In the genomic region with DNA sequence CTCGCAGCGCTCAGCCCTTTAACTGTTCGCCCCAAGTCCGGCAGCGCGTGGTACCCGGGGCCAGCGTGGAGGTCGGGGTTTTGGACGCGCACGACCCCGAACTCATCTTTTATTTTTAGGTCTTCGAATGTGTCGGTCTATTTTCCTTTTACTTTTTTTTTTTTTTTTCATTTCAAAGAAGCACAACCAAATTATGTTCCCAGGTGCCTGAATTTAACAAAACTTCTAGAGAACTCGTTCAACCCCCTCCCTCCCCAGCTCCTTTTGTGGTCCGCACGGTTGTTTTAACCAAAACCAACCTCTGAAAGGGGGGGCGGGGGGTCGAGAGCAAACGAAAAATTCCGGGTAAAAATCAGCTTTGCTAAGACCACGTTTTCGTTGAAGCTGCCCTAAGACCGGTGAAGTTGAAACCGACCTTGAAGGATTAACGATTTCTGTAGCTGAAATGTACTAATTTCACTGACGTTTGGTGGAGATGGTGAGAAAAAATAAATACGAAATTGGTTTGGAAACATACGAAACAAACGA, we compare ENCODE assay signal across 8 mouse cellular contexts. TPM values are rescaled to one million over a fixed set of nuclear protein-coding genes. Genes with fewer than 3 reads are reported as not detected.
DNase-seq lines count a peak whose midpoint lies in the region; ATAC-seq and TF ChIP-seq lines count a peak whose summit lies in the region.

No protein-coding gene starts in this region.

- peak; percentile 16; the same call in 1 of the 2 replicates for TF ChIP-seq EP300 in liver, postnatal 0 days (IDR thresholded peaks at IDR 0.05; ENCODE audit: low read depth)

- H3K9ac ChIP-seq in kidney, embryonic 16.5 days (replicated peaks; ENCODE audit: low read length): no peak overlapping the region
- peak overlapping the region; percentile 67 for H3K9ac ChIP-seq in heart, embryonic 14.5 days (ENCODE audit: low read length)
- H3K9ac ChIP-seq in liver, postnatal 0 days (replicated peaks): peak overlapping the region; percentile 78

- H3K4me1 ChIP-seq in kidney, embryonic 16.5 days (ENCODE audit: insufficient read depth, low read length): peaks cover 3% of the 10 kb centered on the region; the same call in 1 of the 2 replicates
- H3K4me1 ChIP-seq in heart, embryonic 14.5 days (ENCODE audit: control insufficient read depth in 2 of 2, insufficient read depth in 2 of 2, low read length in 2 of 2): peaks cover 2 to 4% of the 10 kb centered on the region in 2 experiments; a peak in 2 of 4 replicates
- peaks cover 10% of the 10 kb centered on the region; the same call in 1 of the 2 replicates for H3K4me1 ChIP-seq in liver, postnatal 0 days (ENCODE audit: insufficient read depth)

- H3K9me3 ChIP-seq in kidney, embryonic 16.5 days (ENCODE audit: low read length): no peaks in the 10 kb centered on the region
- no peaks in the 10 kb centered on the region for H3K9me3 ChIP-seq in heart, embryonic 14.5 days (ENCODE audit: control insufficient read depth, low read length)
- H3K9me3 ChIP-seq in liver, postnatal 0 days (ENCODE audit: low read length): no peaks in the 10 kb centered on the region

- H3K27ac ChIP-seq in kidney, embryonic 16.5 days (ENCODE audit: low read length): no peak overlapping the region
- no peak overlapping the region for H3K27ac ChIP-seq in heart, embryonic 14.5 days (replicated peaks in 1 of 2; ENCODE audit: control insufficient read depth in 1 of 2, insufficient read depth in 1 of 2, low read depth in 2 of 2, low read length in 2 of 2)
- H3K27ac ChIP-seq in liver, postnatal 0 days (ENCODE audit: low read depth): peak overlapping the region; percentile 98

- H3K27me3 ChIP-seq in kidney, embryonic 16.5 days (ENCODE audit: insufficient read depth, low read length): peaks cover 22% of the 10 kb centered on the region
- H3K27me3 ChIP-seq in heart, embryonic 14.5 days (ENCODE audit: control insufficient read depth, insufficient read depth, low read length): no peaks in the 10 kb centered on the region
- no peaks in the 10 kb centered on the region for H3K27me3 ChIP-seq in liver, postnatal 0 days (ENCODE audit: insufficient read depth, low read length)

- peak overlapping the region; percentile 61 for H3K4me3 ChIP-seq in kidney, embryonic 16.5 days (ENCODE audit: low read length)
- peak overlapping the region; percentile 46 to 75 for H3K4me3 ChIP-seq in heart, embryonic 14.5 days (ENCODE audit: control insufficient read depth in 1 of 2, insufficient read depth in 1 of 2, low read depth in 1 of 2, low read length in 2 of 2)
- H3K4me3 ChIP-seq in liver, postnatal 0 days (ENCODE audit: low read depth, low read length): peak overlapping the region; percentile 78

- DNase-seq in kidney, adult 8-10 months: no peak
- peak; percentile 68 for DNase-seq in adipocyte (ENCODE audit: low spot score)
- peak; percentile 44 for DNase-seq in liver, postnatal 0 days
- no peak for DNase-seq in layer of hippocampus, postnatal 10 days (ENCODE audit: low spot score in 2 of 2)
- DNase-seq in ovary, postnatal 14 days (ENCODE audit: low spot score): no peak

- no peak for ATAC-seq in kidney, embryonic 16.5 days (ENCODE audit: low FRiP score, low TSS enrichment)
- ATAC-seq in heart, embryonic 14.5 days (ENCODE audit: insufficient number of reproducible peaks, insufficient read depth, low FRiP score, low read depth): no peak
- no peak for ATAC-seq in liver, postnatal 0 days
- no peak for ATAC-seq in megakaryocyte progenitor cell, adult 5-6 weeks (replicated peaks; ENCODE audit: poor library complexity)

- no peak for TF ChIP-seq CTCF in liver, postnatal 0 days (IDR thresholded peaks at IDR 0.05; ENCODE audit: low read depth)

- H3K36me3 ChIP-seq in kidney, embryonic 16.5 days (ENCODE audit: insufficient read depth, low read length): no peaks in the 10 kb centered on the region
- no peaks in the 10 kb centered on the region for H3K36me3 ChIP-seq in heart, embryonic 14.5 days (ENCODE audit: control insufficient read depth, insufficient read depth, low read length)
- no peaks in the 10 kb centered on the region for H3K36me3 ChIP-seq in liver, postnatal 0 days (replicated peaks; ENCODE audit: insufficient read depth, low read length)

- H3K4me2 ChIP-seq in kidney, embryonic 16.5 days (replicated peaks; ENCODE audit: low read depth, low read length): peak overlapping the region; percentile 83
- peak overlapping the region; percentile 82 for H3K4me2 ChIP-seq in heart, embryonic 14.5 days (ENCODE audit: low read length)
- peak overlapping the region; percentile 88 for H3K4me2 ChIP-seq in liver, postnatal 0 days (ENCODE audit: low read depth, low read length)

- under 1% methylated on average over 31 of the region's 31 CpGs for WGBS in kidney, embryonic 16.5 days
- under 1% methylated on average over 31 of the region's 31 CpGs for whole genome bisulfite sequencing in heart, embryonic 14.5 days
- under 1% methylated on average over 31 of the region's 31 CpGs for WGBS in liver, postnatal 0 days (ENCODE audit: insufficient replicate concordance)

RNA-seq across cellular contexts. Expression of a gene that starts 3.6 kb away (rescaled TPM):
- 40.8 and 44.4 TPM in 2 replicates for polyA plus RNA-seq in kidney, embryonic 16.5 days (2015; fragmentation: Nextera tagmentation; extraction: Ambion mirVana)
- polyA plus RNA-seq in heart, embryonic 14.5 days (2014; fragmentation: Nextera tagmentation; extraction: Ambion mirVana): 44.2 and 44.7 TPM in 2 replicates
- 29.7 and 31.3 TPM in 2 replicates for polyA plus RNA-seq in liver, postnatal 0 days (2015; fragmentation: Nextera tagmentation; extraction: Ambion mirVana)
- 1 to 10 TPM; 1.4 TPM for total RNA-seq in layer of hippocampus, postnatal 10 days (2021)
- 0.20 and 0.71 TPM in 2 replicates for total RNA-seq in megakaryocyte progenitor cell, adult 5-6 weeks (2015)
- total RNA-seq in megakaryocyte progenitor cell, adult 5-6 weeks (2017): 0.03 and 0.21 TPM in 2 replicates

RNA-seq across cellular contexts. Expression of a gene that starts 45.5 kb away (rescaled TPM):
- 121 and 125 TPM in 2 replicates for polyA plus RNA-seq in kidney, embryonic 16.5 days (2015; fragmentation: Nextera tagmentation; extraction: Ambion mirVana)
- polyA plus RNA-seq in heart, embryonic 14.5 days (2014; fragmentation: Nextera tagmentation; extraction: Ambion mirVana): 30.6 and 36.1 TPM in 2 replicates
- polyA plus RNA-seq in liver, postnatal 0 days (2015; fragmentation: Nextera tagmentation; extraction: Ambion mirVana): 23.4 and 26.3 TPM in 2 replicates
- 10 to 100 TPM; 76.6 to 76.9 TPM for total RNA-seq in layer of hippocampus, postnatal 10 days (2021)
- 212 and 225 TPM in 2 replicates for total RNA-seq in megakaryocyte progenitor cell, adult 5-6 weeks (2015)
- 159 and 185 TPM in 2 replicates for total RNA-seq in megakaryocyte progenitor cell, adult 5-6 weeks (2017)

Comparison
In these comparisons a context has a peak if more than half of its experiments do, and no peak if none do; other contexts are left out.
1. DNase-seq: peak in adipocyte (single experiment) and liver, postnatal 0 days (single experiment); none in kidney, adult 8-10 months (0 of 2), layer of hippocampus, postnatal 10 days (0 of 2) and ovary, postnatal 14 days (single experiment).
2. Peak in every context shown above with its lines, with median percentiles within 50 percentile points of each other: H3K4me2 ChIP-seq and H3K4me3 ChIP-seq.